Mouse (Mus musculus) megakaryocyte, embryonic 14.5 days (primary cell): ENCODE measurements at regions not wholly inside any gene's neighbourhood (a gene's known extent, or its start where the extent isn't known, plus 50 kb on each side); places are given as distances from the start of the nearest gene placed in this dataset.

ENCODE experiments used
- FLI1 ChIP-seq: IDR thresholded peaks from 2 replicates; pipeline ENCODE4 v1.6.1; 2012; ENCODE audit warnings: low read length, inconsistent platforms, mixed read lengths
- GATA1 ChIP-seq: IDR thresholded peaks from 3 replicates; pipeline ENCODE4 v1.6.1; 2012; ENCODE audit warnings: mixed read lengths, low read length, inconsistent platforms, borderline replicate concordance

- TF ChIP-seq GATA1 (no peak), FLI1 (no peak)
These were observed 124.1 kb downstream of the Cyp26a1 start for GRCm38 (mm10) chr19:37821671-37822190.
